Mouse (Mus musculus) adrenal gland, adult 18-20 months (tissue): ENCODE data around the gene Hck. TPM values are rescaled to one million over a fixed set of nuclear protein-coding genes. Genes with fewer than 3 reads are reported as not detected.

Experiments used
- DNase-seq, 2 experiments: peaks; one replicate each; pipeline ENCODE4 v3.0.0; 2021 to 2022; ENCODE audit warnings: low spot score in 2 of 2
- total RNA-seq, 2 experiments: library from RNA; stranded (reverse); gene quantifications; 1 replicate in 1 of 2; 2 replicates in 1 of 2; pipeline ENCODE4 v1.2.3; 2021

The Hck gene
- total RNA-seq, 2 experiments from 2014 or later: 3.9 to 4.2 TPM

- DNase-seq: peak; percentile 69 to 72
These were observed 39.4 kb downstream of the Hck start for GRCm38 (mm10) chr2:153147715-153148114.

GRCm38 (mm10) chr2:153149742-153150141 lies 41.5 kb downstream of the Hck start:
- no peak for DNase-seq

DNA sequence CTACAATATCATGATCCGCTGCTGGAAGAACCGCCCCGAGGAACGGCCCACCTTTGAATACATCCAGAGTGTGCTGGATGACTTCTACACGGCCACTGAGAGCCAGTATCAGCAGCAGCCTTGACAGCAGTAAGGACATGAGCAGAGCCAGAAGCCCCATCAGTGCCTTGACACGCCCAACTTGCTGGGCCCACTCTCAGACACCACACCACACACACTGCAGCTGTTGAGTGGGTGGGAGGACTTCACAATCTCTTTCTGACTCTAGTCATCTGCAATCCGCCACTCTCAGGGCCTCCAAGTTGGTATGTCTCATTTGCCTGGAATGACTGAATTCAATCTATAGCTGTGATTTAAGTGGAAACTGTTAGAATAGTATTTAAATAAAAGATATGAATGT lies 42.8 kb downstream of the Hck start:
- no peak for DNase-seq

GRCm38 (mm10) chr2:153151926-153152665 lies 43.8 kb downstream of the Hck start:
- no peak for DNase-seq

DNA sequence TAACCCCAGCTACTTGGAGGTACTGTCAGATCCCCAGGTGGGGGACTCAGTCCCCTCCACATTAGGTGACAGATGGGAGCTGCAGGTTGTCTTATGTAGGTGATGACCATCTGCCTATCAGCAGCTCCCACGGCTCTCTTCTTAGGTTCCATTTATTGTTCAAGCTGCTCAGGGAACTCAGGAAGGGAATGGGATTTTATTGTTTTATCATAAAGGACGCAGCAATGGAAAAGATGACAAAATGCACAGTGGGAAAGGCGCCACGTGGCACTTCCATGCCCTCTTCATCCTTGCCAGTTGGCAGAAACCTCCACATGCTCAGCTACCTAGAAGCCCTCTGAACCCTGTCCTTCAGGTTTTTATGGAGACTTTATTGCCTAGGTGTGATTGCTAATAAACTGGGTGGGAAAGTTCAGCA lies 44.8 kb downstream of the Hck start:
- DNase-seq: no peak

- DNase-seq: no peak
These were observed 49.0 kb downstream of the Hck start for GRCm38 (mm10) chr2:153157270-153157669.

GRCm38 (mm10) chr2:153160133-153160532 lies 51.9 kb downstream of the Hck start:
- no peak for DNase-seq

- DNase-seq: peak; percentile 90 to 94
These were observed 52.8 kb downstream of the Hck start, which contains the start of gene Tm9sf4 for GRCm38 (mm10) chr2:153160844-153161683. Tm9sf4 (plus strand) TSS chr2:153161303.

DNA sequence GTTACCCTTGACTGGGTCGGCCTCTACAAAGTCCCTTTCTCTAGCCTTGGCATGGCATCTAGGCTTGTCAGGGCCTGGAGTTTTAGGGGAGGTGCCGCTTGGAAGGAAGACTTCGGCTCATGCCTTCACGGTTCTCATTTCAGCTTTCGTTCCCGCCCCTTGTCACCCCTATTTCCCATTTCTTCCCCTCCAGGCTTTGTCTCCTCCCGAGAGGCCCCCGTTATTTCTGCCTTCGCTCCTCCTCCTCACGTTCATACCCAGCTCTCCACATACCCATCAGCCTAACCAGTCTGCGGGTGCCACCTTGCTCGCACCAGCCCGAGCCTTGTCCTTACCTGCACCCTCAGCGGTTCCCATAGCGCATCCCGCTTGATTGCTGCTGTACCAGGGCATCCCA lies 53.4 kb downstream of the Hck start:
- DNase-seq: no peak

- no peak for DNase-seq
These were observed 58.9 kb downstream of the Hck start for GRCm38 (mm10) chr2:153167136-153167535.

- no peak for DNase-seq
These were observed 60.0 kb downstream of the Hck start for GRCm38 (mm10) chr2:153168134-153168820.

GRCm38 (mm10) chr2:153170490-153171224 lies 62.4 kb downstream of the Hck start:
- no peak for DNase-seq

DNA sequence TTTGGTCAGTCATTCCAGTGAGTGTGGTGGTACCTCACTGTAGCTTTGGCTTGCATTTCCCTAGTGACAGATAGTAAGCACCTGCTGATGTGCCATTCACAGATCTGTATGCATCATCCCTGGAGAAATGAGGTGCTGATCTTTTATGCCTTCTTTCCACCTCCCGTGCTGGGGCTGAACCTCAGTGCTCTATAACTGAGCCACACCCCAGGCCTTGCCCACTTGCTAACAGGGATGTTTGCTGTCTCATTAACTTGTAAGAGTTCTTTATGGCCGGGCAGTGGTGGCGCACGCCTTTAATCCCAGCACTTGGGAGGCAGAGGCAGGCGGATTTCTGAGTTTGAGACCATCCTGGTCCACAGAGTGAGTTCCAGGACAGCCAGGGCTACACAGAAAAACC lies 63.7 kb downstream of the Hck start:
- no peak for DNase-seq

- no peak for DNase-seq
These were observed 67.8 kb downstream of the Hck start for GRCm38 (mm10) chr2:153175995-153176570.

DNA sequence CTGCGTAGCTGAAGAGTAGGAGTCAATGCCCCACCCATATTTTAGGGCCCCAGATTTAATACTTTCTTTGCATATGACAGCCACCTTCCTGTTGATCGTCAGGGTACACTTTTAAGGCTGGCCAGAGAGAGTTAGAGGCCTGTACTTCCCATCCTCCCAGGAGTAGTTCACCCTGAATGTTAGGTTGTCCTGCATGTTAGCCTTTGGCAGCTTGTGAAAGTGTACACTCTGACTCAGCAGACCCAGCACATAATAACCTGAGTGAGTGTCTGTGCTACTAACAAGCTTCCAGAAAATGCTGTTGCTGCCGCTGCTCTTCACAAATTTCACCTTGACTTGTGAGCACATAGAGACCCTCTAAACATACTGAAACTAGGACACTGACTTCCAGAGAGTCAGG lies 68.9 kb downstream of the Hck start:
- no peak for DNase-seq

DNA sequence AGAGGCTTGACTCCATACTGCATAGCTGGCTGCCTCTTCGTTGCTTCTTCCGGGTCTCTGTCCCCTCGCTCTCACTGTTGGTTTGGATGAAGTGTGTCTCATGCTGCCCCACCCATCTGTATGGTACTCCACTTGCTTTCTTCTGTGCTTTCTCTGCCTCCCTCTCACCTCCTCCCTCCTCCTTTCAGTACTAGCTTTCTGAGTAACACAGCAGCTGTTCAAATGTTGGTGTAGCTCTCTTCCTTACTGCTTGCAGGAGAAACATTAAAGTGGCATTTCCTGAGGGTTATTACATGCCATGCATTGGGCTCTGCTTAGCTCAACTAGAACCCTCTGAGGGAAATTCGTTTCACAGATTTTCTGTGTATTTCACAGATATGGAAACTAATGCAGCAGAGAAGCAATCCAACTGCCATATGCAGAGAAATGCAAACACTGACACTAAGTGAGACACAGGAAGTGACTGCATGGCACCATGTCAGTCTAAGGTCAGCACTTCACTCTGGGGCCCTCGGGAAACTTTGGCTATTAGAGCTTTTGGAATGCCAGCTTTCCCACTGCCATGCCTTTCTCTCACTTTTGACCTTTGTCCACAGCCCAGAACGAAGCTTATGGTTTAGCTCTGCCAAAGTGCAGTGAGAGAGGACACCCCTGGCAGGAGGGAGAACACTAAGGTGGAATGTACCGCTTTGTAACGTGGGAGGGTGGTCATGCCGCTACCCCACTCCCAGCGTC lies 71.0 kb downstream of the Hck start:
- no peak for DNase-seq

DNA sequence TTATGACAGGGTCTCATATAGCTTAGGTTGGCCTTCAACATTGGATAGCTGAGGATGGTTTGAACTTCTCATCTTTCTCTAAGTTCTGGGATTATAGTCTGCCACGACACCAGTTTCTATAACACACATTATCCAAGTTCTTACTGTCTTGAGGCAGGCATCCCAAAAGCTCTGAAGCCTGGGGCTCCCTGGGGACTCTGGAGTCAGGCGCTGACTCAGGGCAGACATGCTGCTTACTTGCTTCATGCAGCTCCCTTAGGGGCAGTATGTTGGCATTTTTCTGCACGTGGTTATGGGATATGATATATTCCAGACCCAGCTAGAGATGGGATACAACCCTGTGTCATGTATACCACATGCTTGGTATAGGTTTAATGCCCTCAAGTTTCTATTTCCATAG lies 71.7 kb downstream of the Hck start:
- no peak for DNase-seq

GRCm38 (mm10) chr2:153186176-153186591 lies 77.9 kb downstream of the Hck start:
- no peak for DNase-seq

- DNase-seq: no peak
These were observed 79.6 kb downstream of the Hck start for GRCm38 (mm10) chr2:153187848-153188247.

DNA sequence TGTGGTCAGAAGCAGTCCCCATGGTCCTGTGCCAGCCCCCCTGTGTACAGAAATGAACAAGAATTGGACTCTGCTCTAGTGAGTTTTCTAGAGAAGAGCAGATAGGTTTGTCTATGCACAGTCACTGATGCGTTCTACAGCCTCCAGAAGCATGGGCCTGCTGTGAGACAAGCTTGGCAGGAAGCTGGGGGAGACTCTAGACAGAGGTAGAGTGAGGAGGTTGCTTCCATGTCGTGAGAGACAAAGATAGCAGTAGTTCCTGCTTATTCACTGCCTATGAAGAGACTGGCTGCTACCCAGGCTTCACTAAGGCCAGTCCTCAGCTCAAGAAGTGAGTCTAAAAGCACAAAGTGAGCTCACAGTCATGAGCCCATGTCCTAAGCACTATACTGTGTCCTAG lies 83.0 kb downstream of the Hck start:
- no peak for DNase-seq
